Mouse (Mus musculus) olfactory bulb, adult 2 months (tissue): ENCODE data around the gene Kat2b. TPM values are rescaled to one million over a fixed set of nuclear protein-coding genes. Genes with fewer than 3 reads are reported as not detected.
A peak's percentile ranks its signal among the peaks of the same experiment; 100 is the strongest.
"Not testable (repeated sequence)": the region's sequence is repeated elsewhere in the genome, so short reads cannot be mapped to it uniquely, and the experiment has no call there.

Experiments
- H3K27ac ChIP-seq: fragments of 200-500 bp; 2 replicates; pipeline ENCODE4 v1.5.1; 2012; ENCODE audit warnings: low read depth, low read length; ENCODE audit not compliant: insufficient read depth
- H3K4me1 ChIP-seq: fragments of 200-500 bp; 2 replicates; pipeline ENCODE4 v1.6.1; 2012; ENCODE audit warnings: low read length; ENCODE audit not compliant: control insufficient read depth, insufficient read depth
- H3K4me3 ChIP-seq: fragments of 200-500 bp; 2 replicates; pipeline ENCODE4 v1.5.1; 2012; ENCODE audit warnings: mild to moderate bottlenecking, low read depth, low read length, moderate library complexity; ENCODE audit not compliant: insufficient read depth
- CTCF ChIP-seq: fragments of 200-500 bp; IDR thresholded peaks from 2 replicates; pipeline ENCODE4 v1.5.1; 2012; ENCODE audit warnings: low read depth, mild to moderate bottlenecking, low read length, moderate library complexity; ENCODE audit not compliant: insufficient read depth
- POLR2A ChIP-seq: fragments of 200-500 bp; IDR thresholded peaks from 2 replicates; pipeline ENCODE4 v1.6.1; 2012; ENCODE audit warnings: mild to moderate bottlenecking, low read depth, low read length, moderate library complexity; ENCODE audit not compliant: insufficient read depth
- WGBS: fragments of 180-500 bp; shearing (Covaris S2); methylation state at CpG from one replicate; pipeline ENCODE4 v1.1.7; 2018; 5-methylcytosine and 5-hydroxymethylcytosine counted together
- polyA plus RNA-seq: library from polyadenylated mRNA; stranded (reverse); fragments of >200 nt; gene quantifications from 2 replicates; pipeline ENCODE4 v1.2.4, GENCODE M21; 2012; ENCODE audit warnings: low replicate concordance; ENCODE audit not compliant: missing spikeins, insufficient read depth, insufficient read length

The Kat2b gene
- polyA plus RNA-seq, 1 experiment: not detected

GRCm38 (mm10) chr17:53567346-53568101, 863 bp downstream of the Kat2b start:
- peak overlapping the region; percentile 87 for H3K27ac ChIP-seq
- WGBS: under 1% methylated on average over 63 of the region's 67 CpGs
- H3K4me3 ChIP-seq: peak overlapping the region; percentile 100
- H3K4me1 ChIP-seq: peaks cover 6% of the 10 kb centered on the region
- no peak for TF ChIP-seq CTCF
- peak; percentile 17 for TF ChIP-seq POLR2A

GRCm38 (mm10) chr17:53568118-53568517, 1.5 kb downstream of the Kat2b start:
- peak overlapping the region; percentile 87 for H3K27ac ChIP-seq
- peaks cover 6% of the 10 kb centered on the region for H3K4me1 ChIP-seq
- WGBS: under 1% methylated on average over 15 of the region's 15 CpGs
- TF ChIP-seq CTCF (0 out of 2 replicates have a peak, but pooled peaks have one; percentile 7), POLR2A (0 out of 2 replicates have a peak, but pooled peaks have one; percentile 8)
- H3K4me3 ChIP-seq: peak overlapping the region; percentile 100

DNA sequence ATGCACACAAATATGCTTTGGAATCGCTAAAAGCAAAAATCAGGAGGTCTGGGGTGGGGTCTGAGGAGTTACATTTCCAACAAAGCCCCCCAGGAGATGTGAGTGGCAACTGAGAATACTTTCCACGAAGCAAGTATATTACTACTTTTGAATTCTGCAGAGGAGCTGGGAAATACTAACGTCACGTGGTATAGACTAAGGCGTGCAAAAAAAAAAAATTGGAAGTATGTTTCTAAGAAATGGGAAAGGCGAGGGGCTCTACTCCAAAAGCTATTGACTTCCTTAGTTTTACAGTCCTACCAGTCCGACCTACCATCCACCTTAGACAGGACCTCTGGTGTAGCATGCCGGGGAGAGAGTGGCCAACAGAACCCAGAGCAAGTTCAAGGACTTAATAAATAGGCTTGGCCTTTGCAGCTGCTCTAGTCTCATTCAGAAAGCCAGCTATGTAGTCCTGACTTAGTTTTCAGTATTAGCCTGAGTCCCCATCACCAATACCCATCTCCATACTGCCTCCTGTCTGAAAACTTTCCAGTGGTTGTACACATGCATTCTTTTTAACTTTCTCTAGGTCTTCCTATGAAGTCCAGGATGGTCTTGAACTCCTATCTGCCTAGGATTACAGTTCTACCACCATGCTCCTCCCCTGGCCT, 2.2 kb downstream of the Kat2b start:
- Histone ChIP-seq H3K27ac (peak overlapping the region; percentile 87), H3K4me1 (peaks cover 6% of the 10 kb centered on the region), H3K4me3 (peak overlapping the region; percentile 100)
- WGBS: 24% methylated on average over 8 of the region's 8 CpGs
- no peak for TF ChIP-seq CTCF
- no peak for TF ChIP-seq POLR2A

- WGBS: 59% methylated on average over 6 of the region's 6 CpGs
- no peak overlapping the region for H3K27ac ChIP-seq
- TF ChIP-seq CTCF: no peak
- TF ChIP-seq POLR2A: no peak
- H3K4me3 ChIP-seq: no peak overlapping the region
- H3K4me1 ChIP-seq: peaks cover 6% of the 10 kb centered on the region
Observed at GRCm38 (mm10) chr17:53569829-53570228, 3.2 kb downstream of the Kat2b start.

GRCm38 (mm10) chr17:53570361-53570875, 3.8 kb downstream of the Kat2b start:
- no peak overlapping the region for H3K4me3 ChIP-seq
- H3K4me1 ChIP-seq: peaks cover 6% of the 10 kb centered on the region
- WGBS: 56% methylated on average over 10 of the region's 10 CpGs
- TF ChIP-seq POLR2A (no peak), CTCF (no peak)
- H3K27ac ChIP-seq: 0 out of 2 replicates have a peak overlapping the region, but pooled peaks have one; percentile 18

- 87% methylated on average over 5 of the region's 5 CpGs for WGBS
- H3K27ac ChIP-seq, H3K4me3 ChIP-seq, H3K4me1 ChIP-seq: not testable (repeated sequence)
Observed at GRCm38 (mm10) chr17:53570932-53571331, 4.3 kb downstream of the Kat2b start.

GRCm38 (mm10) chr17:53573019-53573556, 6.4 kb downstream of the Kat2b start:
- H3K27ac ChIP-seq: no peak overlapping the region
- TF ChIP-seq CTCF (no peak), POLR2A (no peak)
- 84% methylated on average over 4 of the region's 4 CpGs for WGBS

DNA sequence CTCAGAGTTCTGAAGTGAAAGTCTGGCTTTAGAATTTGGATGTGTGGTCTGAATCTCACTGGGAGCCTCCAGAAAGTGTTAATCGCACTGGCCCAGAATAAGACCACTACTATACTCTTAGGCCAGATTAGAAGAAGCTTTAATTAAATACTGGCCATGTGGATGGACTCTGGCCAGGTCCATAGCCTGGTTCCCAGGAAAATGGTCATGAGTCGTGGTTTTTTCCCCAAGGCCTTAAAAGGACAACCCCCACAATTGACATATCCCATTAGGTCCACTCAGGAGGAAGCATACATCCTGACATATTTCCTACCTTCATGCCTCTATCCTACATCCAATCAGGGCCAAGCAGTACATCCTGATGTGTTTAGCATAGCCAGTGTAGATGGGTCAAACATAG, 10.5 kb downstream of the Kat2b start:
- peaks cover 10% of the 10 kb centered on the region; the same call in 1 of the 2 replicates for H3K4me1 ChIP-seq
- 55% methylated on average over 2 of the region's 2 CpGs for WGBS
- no peak for TF ChIP-seq POLR2A
- no peak for TF ChIP-seq CTCF
- no peak overlapping the region for H3K4me3 ChIP-seq
- H3K27ac ChIP-seq: no peak overlapping the region

More at GRCm38 (mm10) chr17:53573019-53573556, 6.4 kb downstream of the Kat2b start:
- Histone ChIP-seq H3K4me3 (no peak overlapping the region), H3K4me1 (peaks cover 6% of the 10 kb centered on the region)

GRCm38 (mm10) chr17:53577754-53578153, 11.1 kb downstream of the Kat2b start:
- Histone ChIP-seq H3K4me1 (peaks cover 10% of the 10 kb centered on the region; the same call in 1 of the 2 replicates), H3K4me3 (no peak overlapping the region), H3K27ac (no peak overlapping the region)
- WGBS: 59% methylated on average over 5 of the region's 5 CpGs
- no peak for TF ChIP-seq POLR2A
- no peak for TF ChIP-seq CTCF
